Mouse (Mus musculus): ENCODE measurements around the gene Gnas.
A peak's percentile ranks its signal among the peaks of the same experiment; 100 is the strongest.

DNA sequence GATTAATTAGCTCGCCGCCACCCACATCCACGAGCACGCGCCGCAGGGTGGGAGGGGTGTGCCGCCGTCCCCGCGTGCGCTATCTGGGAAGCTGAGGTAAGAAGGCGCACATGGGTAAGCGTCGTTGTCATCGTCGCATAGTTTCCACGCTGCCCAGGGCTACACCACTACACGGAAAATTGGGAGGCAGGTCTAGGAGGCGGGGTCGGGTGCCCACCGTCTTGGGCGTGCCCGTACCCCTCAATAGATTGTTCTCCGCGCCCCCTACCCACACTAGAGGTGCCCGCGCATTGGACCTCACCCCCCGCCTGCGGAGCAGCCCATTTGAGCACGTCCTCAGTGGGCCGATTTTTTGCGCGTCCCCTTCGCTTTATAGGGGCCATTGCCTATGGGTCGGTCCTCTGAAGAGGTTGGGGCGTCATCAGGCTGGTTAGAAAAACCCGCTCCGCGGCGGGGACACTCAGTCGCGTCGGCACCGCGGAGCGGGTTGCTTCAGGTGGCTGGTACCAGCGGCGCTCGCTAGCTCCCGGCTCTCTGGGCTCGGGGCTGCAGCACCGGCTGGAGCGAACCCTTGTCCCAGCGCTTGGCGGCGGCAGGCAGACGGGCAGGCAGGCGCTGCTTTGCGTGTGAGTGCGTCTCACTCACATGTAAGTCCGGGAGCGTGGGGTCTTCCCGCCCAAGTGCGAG, 43.3 kb downstream of the Gnas start:
- no peak for TF ChIP-seq CTCF (IDR thresholded peaks at IDR 0.05; ENCODE audit: control insufficient read depth, insufficient read depth, low read length)
- TF ChIP-seq POLR2A (IDR thresholded peaks at IDR 0.05; ENCODE audit: borderline replicate concordance, control insufficient read depth, low read depth, low read length) = peak; percentile 95
